In genomic region chr12:54198282-54198918, GRCm38 (mm10) we compare ENCODE assay signal across 13 mouse cellular contexts. TPM values are rescaled to one million over a fixed set of nuclear protein-coding genes. Genes with fewer than 3 reads are reported as not detected.
DNase-seq lines count a peak whose midpoint lies in the region; ATAC-seq and TF ChIP-seq lines count a peak whose summit lies in the region.
"Had no signal": no experiment of that assay in that cellular context is flagged by ENCODE, and none has a peak within 500 bp of the region (broad histone marks: within the 10 kb centered on the region; RNA-seq: fewer than 3 reads in every experiment).

No protein-coding gene starts in this region.

- 84% methylated on average over 4 of the region's 4 CpGs for WGBS in heart, embryonic 15.5 days
- 86% methylated on average over 4 of the region's 4 CpGs for WGBS in neural tube, embryonic 13.5 days
- 81% methylated on average over 4 of the region's 4 CpGs for WGBS in hindbrain, postnatal 0 days
- 53% methylated on average over 4 of the region's 4 CpGs for WGBS in thymus, adult 2 months

- no peak for TF ChIP-seq CTCF in hindbrain, postnatal 0 days (IDR thresholded peaks at IDR 0.05; ENCODE audit: low read depth)
- no peak for TF ChIP-seq CTCF in thymus, adult 2 months (IDR thresholded peaks at IDR 0.05; ENCODE audit: borderline replicate concordance, control insufficient read depth, extremely low read depth, insufficient read depth, low read length, poor library complexity)

- DNase-seq in heart, postnatal 4 days = no peak
- no peak for DNase-seq in neural tube, embryonic 10.5 days (ENCODE audit: extremely low spot score, low spot score)
- no peak for DNase-seq in hindbrain, postnatal 0 days (ENCODE audit: low spot score)
- DNase-seq in lung, adult 18-20 months = no peak
- DNase-seq in gastrocnemius, adult 8-10 months (ENCODE audit: low spot score in 2 of 2) = no peak
- DNase-seq in thymus, adult 2 months = no peak
- DNase-seq: heart, adult 11 months had no signal

- ATAC-seq in heart, embryonic 15.5 days (replicated peaks; ENCODE audit: insufficient number of reproducible peaks, insufficient read depth, low FRiP score, low read depth) = no peak
- no peak for ATAC-seq in neural tube, embryonic 13.5 days (ENCODE audit: low read depth)
- no peak for ATAC-seq in hindbrain, postnatal 0 days
- ATAC-seq: activated CD4-positive, CD25-positive, alpha-beta regulatory T cell, adult 4 months had no signal

- H3K9ac ChIP-seq in heart, embryonic 15.5 days = no peak overlapping the region
- no peak overlapping the region; the same call in 1 of the 2 replicates for H3K9ac ChIP-seq in neural tube, embryonic 13.5 days
- H3K9ac ChIP-seq in hindbrain, postnatal 0 days (replicated peaks; ENCODE audit: low read length) = no peak overlapping the region
- H3K9ac ChIP-seq: liver, embryonic 15.5 days had no signal

- H3K4me3 ChIP-seq in heart, embryonic 15.5 days = no peak overlapping the region
- no peak overlapping the region for H3K4me3 ChIP-seq in neural tube, embryonic 13.5 days
- no peak overlapping the region for H3K4me3 ChIP-seq in hindbrain, postnatal 0 days (ENCODE audit: low read length)
- no peak overlapping the region for H3K4me3 ChIP-seq in thymus, adult 2 months (ENCODE audit: control insufficient read depth, insufficient read depth, low read length)
- H3K4me3 ChIP-seq: left cerebral cortex, adult 2 months; liver, embryonic 15.5 days had no signal

- peaks cover 44% of the 10 kb centered on the region for H3K4me1 ChIP-seq in heart, embryonic 15.5 days (replicated peaks)
- H3K4me1 ChIP-seq in neural tube, embryonic 13.5 days (replicated peaks) = peaks cover 63% of the 10 kb centered on the region
- H3K4me1 ChIP-seq in hindbrain, postnatal 0 days (ENCODE audit: insufficient read depth, low read length) = peaks cover 11% of the 10 kb centered on the region; the same call in 1 of the 2 replicates
- H3K4me1 ChIP-seq in thymus, adult 2 months (replicated peaks; ENCODE audit: control insufficient read depth, insufficient read depth, low read length) = peaks cover 30% of the 10 kb centered on the region

- H3K9me3 ChIP-seq in heart, embryonic 15.5 days (replicated peaks) = no peaks in the 10 kb centered on the region
- H3K9me3 ChIP-seq in neural tube, embryonic 13.5 days = no peaks in the 10 kb centered on the region
- no peaks in the 10 kb centered on the region for H3K9me3 ChIP-seq in hindbrain, postnatal 0 days (ENCODE audit: low read length)
- H3K9me3 ChIP-seq: liver, embryonic 15.5 days had no signal

- no peaks in the 10 kb centered on the region for H3K27me3 ChIP-seq in heart, embryonic 15.5 days
- H3K27me3 ChIP-seq in neural tube, embryonic 13.5 days = peaks cover 21% of the 10 kb centered on the region
- H3K27me3 ChIP-seq in hindbrain, postnatal 0 days (ENCODE audit: insufficient read depth, low read length) = no peaks in the 10 kb centered on the region; the same call in 1 of the 2 replicates
- H3K27me3 ChIP-seq in thymus, adult 2 months (ENCODE audit: control insufficient read depth, insufficient read depth, low read length) = no peaks in the 10 kb centered on the region

- no peak for TF ChIP-seq POLR2A in thymus, adult 2 months (IDR thresholded peaks at IDR 0.05; ENCODE audit: control insufficient read depth, extremely low read depth, insufficient read depth, low read length, poor library complexity)

- H3K36me3 ChIP-seq in heart, embryonic 15.5 days = no peaks in the 10 kb centered on the region
- no peaks in the 10 kb centered on the region for H3K36me3 ChIP-seq in neural tube, embryonic 13.5 days
- no peaks in the 10 kb centered on the region for H3K36me3 ChIP-seq in hindbrain, postnatal 0 days (ENCODE audit: insufficient read depth, low read length)
- no peaks in the 10 kb centered on the region for H3K36me3 ChIP-seq in thymus, adult 2 months (ENCODE audit: control insufficient read depth, insufficient read depth, low read length)
- H3K36me3 ChIP-seq: liver, embryonic 15.5 days had no signal

- peak overlapping the region; percentile 60 for H3K27ac ChIP-seq in heart, embryonic 15.5 days
- H3K27ac ChIP-seq in neural tube, embryonic 13.5 days (replicated peaks) = no peak overlapping the region
- H3K27ac ChIP-seq in hindbrain, postnatal 0 days = no peak overlapping the region
- no peak overlapping the region for H3K27ac ChIP-seq in thymus, adult 2 months (ENCODE audit: control insufficient read depth, insufficient read depth, low read length)
- H3K27ac ChIP-seq: left cerebral cortex, adult 2 months; liver, embryonic 15.5 days had no signal

- peak overlapping the region; percentile 27; the same call in 1 of the 2 replicates for H3K4me2 ChIP-seq in heart, embryonic 15.5 days
- peak overlapping the region; percentile 37; the same call in 1 of the 2 replicates for H3K4me2 ChIP-seq in neural tube, embryonic 13.5 days
- peak overlapping the region; percentile 45 for H3K4me2 ChIP-seq in hindbrain, postnatal 0 days (ENCODE audit: low read depth, low read length)
- H3K4me2 ChIP-seq: midbrain, embryonic 11.5 days had no signal

RNA-seq across cellular contexts. Expression of gene Egln3, which starts 5.3 kb away (rescaled TPM):
- 21.1 and 22.5 TPM in 2 replicates for polyA plus RNA-seq in heart, embryonic 15.5 days (2015; fragmentation: Nextera tagmentation; extraction: Ambion mirVana)
- total RNA-seq in heart, postnatal 4 days (2021) = 10 to 100 TPM; 38.0 to 44.1 TPM
- polyA plus RNA-seq in neural tube, embryonic 13.5 days (2015; fragmentation: Nextera tagmentation; extraction: Ambion mirVana) = 5.8 and 6.1 TPM in 2 replicates
- 8.3 and 8.5 TPM in 2 replicates for total RNA-seq in hindbrain, postnatal 0 days (2014; rRNA removed)
- polyA plus RNA-seq in hindbrain, postnatal 0 days (2015; fragmentation: Nextera tagmentation; extraction: Ambion mirVana) = 5.4 and 5.8 TPM in 2 replicates
- 10 to 100 TPM; 15.9 to 42.8 (median 35.9) TPM for total RNA-seq in gastrocnemius, adult 8-10 months (2022)
- polyA plus RNA-seq in thymus, adult 2 months (2012; rRNA removed) = 22.2 and 26.1 TPM in 2 replicates
